Mouse (Mus musculus) cerebellum, adult 9-10 months (tissue): ENCODE measurements around the gene Olfr549.

Experiments used
- DNase-seq: peaks from one replicate; pipeline ENCODE4 v3.0.0; 2022

Gene Olfr549

DNA sequence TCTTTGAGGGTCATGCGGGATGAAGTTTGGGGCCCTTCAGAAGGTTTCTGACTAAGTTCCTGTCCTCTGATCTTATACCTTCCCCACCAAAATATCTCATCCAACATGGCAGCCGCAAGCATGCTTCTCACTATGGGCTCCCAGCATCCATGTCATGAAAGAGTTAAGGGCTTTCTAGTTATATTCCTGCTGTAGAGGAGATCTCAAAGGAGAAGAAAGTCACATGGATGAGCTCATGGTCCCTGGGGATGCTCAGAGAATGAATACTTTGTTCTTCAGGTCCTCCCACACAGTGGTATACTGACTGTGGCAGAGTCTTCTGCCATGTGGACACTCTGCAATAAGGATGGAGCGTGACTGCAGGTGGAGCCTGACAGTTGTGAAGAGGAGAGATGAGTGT, at the start of gene Olfr549:
Gene Olfr549 (plus strand): TSS at position 301 of the 400 bp plus-strand sequence.
- DNase-seq: no peak

DNA sequence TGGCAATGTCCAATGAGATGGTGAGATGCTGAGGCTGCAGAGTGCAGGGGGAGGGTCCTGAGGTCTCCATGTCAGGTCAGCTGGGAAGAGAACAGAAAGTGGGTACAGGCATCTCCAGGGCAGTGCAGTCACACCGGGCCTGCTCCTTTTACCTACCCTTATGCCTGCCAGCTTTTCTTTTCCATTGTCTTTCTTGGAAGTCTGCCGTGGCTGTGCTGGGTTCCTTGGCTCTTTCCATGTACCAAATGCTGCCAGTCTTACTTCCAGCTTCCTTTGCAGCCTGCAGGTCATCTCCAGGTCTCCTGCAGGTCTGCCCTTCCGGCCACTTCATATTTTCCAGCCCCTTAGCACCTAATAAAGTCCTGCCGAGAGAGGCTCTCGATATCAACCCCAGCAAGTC, 47.7 kb upstream of the Olfr549 start:
- DNase-seq: peak; percentile 73

DNA sequence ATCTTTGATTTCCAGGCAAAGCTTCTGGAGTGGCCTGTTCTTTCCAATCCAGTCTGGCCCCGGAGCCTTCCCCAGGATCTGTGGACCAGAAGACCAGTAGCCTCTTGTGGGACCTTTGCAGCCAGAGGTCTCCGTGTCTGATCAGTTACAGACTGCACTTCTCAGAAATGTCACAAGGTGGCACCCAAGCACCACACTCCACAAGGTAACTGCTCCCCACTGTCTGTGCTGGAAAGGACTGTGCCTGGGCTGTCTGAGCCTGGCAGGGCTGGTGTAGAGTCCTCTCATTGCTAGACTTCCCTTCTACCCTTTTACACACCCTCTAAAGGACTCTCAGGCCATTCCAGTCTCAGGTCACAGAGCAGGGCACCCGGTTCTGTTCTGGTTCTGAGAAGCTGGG, 42.8 kb upstream of the Olfr549 start:
- DNase-seq: peak; percentile 75

DNA sequence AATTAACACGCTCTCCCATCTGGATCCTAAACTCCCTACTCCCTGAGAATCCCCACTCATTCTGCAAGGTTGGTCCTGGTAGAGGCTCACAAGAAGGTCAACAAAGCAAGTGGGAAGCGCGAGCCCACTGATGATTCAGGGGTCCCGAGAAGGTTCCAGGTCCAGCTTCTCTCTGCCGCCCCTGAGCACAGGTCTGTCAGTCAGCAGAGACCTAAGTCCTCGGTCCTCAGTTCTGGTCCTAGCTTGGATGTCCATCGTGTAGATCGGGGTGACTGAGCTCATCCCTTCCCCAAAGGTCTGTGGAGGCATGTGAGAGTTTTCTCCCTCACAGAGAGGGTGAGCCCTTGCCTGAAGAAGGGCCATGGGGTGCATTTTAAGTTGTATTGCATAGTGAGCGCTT, 41.6 kb upstream of the Olfr549 start:
- DNase-seq: no peak

DNA sequence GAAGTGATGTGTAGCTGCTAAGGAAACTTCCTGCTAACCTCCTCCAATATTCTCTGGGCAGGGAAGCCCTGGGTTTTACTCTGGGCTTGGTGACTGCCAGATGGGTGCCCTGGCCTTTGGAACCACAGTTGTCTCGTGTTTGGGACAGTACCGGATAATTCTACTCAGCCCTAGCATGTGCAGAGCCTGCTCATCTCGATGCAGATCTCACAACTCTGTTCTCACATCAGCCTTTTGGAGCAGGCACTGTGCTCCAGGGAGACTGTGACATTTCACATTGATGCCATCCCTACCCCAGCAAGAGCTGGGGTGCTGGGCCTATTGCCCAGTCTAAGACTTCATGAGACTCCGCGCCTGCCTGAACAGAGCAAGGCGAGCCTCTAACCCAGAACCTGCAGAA, 41.0 kb upstream of the Olfr549 start:
- no peak for DNase-seq

DNA sequence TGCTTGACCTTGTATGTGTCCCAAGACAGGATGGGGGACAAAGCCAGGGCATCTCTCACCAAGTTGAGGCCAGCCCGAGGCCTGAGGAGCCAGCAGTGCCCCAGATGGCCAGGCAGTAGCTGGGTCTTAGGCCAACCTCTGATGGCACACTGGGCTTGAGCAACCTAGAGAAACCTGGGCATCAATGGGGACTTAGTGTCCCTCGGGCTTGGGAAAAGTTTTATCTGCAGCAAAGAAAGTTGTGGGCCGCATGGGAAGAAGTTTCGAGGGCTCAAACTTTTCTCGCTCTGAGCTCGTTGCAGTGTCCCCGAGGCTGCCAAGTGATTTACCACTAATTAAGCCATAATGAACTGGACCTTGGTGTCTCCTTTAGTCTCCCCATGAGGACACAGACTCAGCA, 39.9 kb upstream of the Olfr549 start:
- no peak for DNase-seq

DNA sequence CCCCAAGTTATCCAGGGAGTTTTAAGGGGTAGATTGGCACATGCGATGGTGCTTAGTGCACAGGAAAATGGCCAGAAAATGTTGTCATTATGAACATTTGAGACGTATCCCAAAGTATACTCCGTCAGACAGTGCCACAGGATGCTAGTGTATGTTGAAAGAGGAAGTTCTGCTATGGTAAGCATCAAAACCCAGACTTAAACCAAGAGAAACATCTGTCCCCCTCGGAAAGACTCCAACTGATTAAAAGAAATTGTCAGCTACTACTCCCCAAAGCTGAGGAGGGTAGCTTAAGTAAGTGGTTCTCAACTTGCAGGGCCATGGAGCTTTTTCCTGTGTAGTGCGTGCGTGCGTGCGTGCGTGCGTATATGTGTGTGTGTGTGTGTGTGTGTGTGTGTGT, 37.7 kb upstream of the Olfr549 start:
- DNase-seq: no peak

DNA sequence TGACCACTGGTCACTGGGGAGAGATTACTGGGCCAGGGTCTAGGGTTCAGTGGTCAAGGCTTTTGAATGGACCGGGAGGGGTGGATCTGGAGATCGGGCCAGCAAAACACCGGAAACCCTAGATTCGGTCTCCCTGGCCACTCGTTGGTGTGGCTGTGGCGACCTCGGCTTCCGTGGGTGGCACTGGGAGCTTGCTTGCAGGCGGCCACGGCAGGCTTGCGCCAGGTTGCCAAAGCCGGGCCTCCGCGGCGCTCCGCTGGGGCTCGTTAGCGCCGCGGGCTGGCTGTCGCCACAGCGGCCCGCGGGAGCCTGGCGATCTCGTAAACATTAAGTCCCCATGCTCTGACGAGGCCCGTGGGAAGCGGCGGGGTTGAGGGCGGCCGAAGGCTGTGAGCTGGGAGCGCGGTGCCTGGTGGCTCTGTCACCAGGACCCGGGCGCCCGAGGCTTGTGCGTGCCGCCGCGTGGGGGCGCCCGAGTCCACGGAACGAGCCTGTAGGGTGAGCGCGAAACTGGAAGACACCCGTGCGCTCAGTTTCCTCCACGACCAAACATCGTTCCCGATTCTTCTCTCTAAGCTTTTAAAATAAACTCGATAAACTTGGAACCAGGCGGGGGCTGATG, 36.7 kb upstream of the Olfr549 start:
- DNase-seq: peak; percentile 81

DNA sequence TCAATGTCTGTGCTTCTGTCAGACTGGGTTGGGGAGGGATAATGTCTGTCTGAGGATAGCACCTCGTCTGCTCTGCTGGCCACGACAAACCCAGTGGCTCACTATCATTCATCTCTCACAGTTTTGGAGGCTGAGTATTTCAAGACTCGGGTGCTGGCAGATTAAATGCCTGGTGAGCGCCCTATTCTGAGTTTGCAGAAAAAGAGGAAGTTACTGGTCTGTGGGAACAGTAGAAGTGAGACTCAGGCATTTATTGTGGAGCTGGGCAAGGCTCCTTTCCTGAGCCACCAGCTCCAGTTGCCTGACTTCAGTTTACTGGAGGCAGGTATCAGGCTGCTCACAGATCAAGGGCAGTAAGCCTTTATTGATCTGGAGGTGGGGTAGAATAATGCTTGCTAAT, 35.5 kb upstream of the Olfr549 start:
- no peak for DNase-seq

DNA sequence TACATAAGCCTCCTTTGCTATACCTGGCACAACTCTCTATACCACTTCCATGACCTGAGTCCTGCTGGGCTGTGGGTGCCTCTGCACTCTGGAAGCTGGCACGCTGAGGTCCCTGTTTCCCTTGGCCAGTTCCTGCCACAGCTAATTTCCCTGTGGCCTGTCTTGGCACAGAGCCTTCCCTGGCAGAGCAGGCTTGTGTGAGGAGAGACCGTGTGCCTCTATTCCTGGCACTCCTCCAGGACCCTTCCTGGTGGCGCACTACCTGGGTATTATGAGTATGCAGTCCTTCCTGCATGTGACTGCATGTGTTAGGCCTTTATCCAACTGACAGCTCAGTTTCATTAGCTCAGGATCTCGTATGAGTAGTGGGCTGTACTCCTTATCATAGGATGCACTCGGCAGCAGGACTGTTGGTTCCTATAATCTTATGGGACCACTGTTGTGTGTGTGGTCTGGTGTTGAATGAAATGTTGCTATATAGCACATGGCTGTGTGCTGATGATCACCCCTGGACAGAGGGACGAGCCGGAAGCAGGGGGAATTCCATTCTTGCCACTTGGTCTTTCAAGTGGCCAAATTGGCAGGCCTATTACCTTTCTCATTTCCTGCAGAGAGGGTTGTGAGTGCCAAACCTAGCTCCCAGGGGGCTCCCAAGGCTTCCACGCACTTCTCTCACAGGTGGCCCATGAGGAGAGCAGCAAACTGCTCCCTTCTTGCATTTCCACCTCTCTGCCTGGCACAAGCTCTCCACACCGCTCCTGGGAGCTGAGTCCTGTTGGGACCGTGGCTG, 33.2 kb upstream of the Olfr549 start:
- DNase-seq: no peak

DNA sequence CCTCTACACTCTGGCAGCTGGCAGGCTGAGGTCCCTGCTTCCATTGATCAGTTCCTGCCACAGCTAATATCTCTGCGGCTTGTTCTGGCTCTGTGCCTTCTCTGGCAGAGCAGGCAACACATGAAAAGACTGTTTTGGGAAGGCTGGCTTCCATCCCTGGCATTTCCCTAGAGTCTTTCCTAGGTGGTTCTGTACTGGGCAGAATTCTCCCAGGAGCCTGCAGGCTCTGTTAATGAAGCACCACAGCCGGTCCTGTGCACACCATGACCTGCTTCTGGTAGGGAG, 32.7 kb upstream of the Olfr549 start:
- no peak for DNase-seq

DNA sequence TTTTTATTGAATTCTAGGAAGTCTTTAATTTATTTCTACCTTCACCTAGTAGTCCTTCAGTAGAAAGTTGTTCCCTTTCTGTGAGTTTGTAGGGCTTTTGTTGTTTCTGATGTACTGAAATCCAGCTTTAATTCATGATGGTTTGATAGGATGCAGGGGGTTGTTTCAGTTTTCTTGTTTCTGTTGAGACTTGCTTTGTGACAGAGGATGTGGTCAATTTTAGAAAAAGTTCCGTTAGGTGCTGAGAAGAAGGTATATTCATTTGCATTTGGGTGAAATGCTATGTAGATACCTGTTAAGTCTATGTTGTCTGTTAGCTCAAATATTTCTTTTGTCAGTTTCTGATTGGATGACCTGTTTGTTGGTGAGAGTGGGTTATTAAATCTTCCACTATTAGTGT, 20.6 kb upstream of the Olfr549 start:
- DNase-seq: no peak

DNA sequence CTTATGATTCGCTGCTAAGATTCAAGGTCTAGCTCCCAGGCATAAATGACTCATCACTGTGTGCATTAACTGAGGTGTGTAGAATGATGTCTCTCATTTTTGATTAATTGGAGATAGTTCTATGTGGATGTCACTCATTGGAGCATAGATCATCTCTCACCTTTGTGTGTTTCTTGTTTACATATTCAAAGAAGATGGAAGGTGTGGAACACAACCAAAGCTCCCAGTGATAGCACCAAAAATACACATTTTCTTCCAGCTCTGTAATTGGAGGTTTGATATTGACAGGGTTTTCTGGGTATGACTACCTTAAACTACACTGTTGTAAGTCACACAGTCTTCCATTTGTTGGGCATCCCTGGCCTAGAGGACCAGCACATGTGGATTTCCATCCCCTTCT, 15.2 kb upstream of the Olfr549 start, which contains the start of gene Olfr547:
Gene Olfr547 (plus strand): TSS at position 301 of the 400 bp plus-strand sequence.
- no peak for DNase-seq

DNA sequence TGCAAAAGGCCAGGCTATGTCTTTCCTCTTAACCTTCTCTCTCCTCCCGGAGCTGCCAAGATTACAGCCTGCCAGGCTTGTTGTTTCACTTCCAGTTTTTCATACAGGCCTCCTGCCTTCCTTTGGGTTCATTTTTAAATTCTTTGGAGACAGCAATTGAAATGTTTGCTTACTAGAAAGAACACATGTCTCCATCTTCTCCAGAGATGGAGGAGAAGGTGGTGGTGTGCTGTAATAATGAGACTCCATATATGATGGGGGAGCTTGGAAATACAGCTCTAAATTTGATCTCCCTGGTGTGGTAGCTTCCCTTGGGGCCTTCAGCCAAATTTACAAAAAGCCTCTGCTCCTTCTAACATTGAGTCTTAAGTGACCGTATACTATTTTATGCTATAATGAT, 9.1 kb upstream of the Olfr549 start, which contains the start of gene Olfr548-ps1:
Gene Olfr548-ps1 (plus strand): TSS at position 301 of the 400 bp plus-strand sequence.
- DNase-seq: no peak

DNA sequence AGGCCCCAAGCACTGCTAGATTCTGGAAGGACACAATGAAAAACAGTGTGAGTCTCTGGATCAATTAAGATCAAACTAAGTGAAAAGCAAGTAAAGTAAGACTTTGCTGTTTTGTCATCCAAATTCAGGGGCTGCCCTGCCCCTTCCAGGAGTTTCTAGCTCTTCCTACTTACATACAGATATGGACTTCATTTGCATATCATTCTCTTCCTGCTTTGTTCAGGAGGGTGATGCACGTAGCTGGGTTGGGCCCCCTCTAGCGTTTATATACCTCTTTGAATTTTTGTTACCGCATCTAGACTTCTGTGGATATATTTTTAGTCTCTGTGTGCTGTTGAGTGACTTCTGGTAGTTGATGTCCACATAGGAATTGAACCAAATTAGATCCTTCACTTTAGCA, 8.4 kb upstream of the Olfr549 start:
- DNase-seq: no peak

DNA sequence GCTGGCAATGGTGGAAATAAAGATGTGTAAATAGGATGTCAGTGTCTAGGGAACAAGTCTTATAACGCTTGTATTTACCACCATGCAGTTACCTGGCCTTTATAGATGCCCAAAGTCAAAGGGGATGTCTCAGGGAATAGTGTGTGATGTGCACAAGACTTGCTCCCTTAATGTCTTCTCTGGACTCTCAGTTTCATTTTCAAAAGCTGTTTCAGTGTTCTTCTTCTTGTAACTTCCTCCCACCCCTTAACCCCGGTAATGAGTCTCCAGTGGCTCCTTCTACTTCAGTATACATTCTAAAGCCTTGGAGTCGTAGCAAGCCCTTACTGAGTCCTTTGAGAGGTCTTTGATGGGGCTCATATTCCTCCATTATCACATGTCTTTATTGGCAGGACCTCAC, 3.6 kb downstream of the Olfr549 start:
- DNase-seq: no peak

DNA sequence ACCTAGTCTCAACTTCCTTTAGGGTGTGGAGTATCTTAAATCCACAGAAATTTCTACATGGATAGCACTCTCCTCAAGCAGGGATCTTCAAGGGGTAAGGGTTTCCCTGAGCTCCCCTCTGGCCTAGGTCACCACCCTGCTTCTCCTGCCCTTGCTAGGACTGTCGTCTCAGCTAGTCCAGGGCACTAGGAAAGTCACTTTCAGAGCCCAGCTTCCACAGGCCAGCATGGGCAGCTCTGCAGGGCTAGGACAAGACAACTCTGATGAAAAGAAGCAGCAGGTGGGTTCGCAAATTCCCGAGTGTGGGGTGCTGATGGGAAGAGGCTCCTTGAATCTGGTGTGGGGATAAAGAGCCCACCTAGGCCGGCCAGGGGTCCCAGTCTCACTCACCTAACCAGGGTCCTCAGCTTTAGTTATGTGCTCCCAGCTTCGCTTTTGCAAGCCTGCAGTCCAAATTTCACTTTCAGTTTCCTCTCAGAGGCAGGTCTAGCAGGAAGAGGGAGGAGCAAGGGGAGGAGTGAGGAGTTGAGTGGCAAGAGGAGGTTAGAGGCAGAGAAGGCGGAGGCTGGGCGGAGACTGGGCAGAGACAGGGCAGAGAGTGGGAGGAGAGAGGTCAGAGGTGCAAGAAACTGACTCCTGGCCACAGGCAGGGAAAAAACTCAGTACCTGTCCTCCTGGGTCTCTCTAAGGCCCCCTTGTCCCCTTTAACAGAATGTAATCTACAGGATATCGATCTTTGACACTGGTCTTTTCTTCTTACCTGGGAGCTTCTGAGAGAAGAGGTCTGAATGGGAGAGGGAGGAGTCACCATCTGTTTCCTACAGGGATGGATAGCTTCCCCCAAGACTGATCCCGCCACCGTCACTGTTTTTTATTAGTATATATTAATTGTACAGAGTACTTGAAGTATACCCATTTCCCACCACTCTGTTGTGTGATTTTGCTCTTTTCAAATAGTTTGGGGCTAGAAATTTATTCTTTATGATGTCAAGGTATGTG, 15.6 kb downstream of the Olfr549 start, which contains the start of gene Trim21:
Gene Trim21 (minus strand): TSS at position 488 of the 999 bp plus-strand sequence.
- peak; percentile 58 for DNase-seq

DNA sequence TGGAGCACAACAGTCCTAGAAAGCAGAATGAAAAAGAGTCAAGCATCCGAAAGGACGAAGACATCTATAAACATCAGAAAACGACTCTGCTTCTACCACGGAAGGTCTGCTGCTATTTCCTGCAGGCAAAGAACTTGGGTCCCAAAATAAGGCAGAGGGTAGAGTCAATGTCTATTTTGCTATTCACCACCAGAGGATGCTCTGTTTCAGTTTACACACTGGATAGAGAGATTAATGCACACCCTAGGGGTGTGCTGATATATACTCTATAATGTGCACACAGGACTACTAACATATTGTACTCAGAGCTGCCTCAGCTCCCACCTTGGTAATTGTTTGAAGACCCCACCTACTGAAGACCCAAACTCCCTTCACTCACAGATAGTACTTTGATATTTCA, 16.5 kb downstream of the Olfr549 start:
- DNase-seq: no peak

DNA sequence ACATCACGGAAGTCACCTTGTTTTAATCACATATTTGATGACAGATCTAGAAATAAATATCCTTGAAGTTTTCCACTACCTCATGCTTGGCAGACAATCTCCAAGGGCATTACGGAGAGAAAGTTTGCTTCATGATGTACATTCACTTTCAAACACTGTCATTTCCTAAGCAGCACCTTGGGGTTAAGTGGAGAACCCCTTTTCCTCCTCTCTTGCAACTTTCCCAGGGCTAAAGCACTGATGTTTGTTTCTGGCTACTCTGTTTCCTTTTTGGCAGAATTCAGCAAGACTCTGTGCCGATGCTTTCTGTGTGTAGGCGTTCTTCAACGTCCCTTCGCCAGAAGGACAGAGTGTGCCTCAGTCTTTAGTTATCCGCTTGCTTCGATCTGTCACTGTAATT, 21.5 kb downstream of the Olfr549 start, which contains the start of gene Olfr550:
Gene Olfr550 (plus strand): TSS at position 301 of the 400 bp plus-strand sequence.
- DNase-seq: no peak

DNA sequence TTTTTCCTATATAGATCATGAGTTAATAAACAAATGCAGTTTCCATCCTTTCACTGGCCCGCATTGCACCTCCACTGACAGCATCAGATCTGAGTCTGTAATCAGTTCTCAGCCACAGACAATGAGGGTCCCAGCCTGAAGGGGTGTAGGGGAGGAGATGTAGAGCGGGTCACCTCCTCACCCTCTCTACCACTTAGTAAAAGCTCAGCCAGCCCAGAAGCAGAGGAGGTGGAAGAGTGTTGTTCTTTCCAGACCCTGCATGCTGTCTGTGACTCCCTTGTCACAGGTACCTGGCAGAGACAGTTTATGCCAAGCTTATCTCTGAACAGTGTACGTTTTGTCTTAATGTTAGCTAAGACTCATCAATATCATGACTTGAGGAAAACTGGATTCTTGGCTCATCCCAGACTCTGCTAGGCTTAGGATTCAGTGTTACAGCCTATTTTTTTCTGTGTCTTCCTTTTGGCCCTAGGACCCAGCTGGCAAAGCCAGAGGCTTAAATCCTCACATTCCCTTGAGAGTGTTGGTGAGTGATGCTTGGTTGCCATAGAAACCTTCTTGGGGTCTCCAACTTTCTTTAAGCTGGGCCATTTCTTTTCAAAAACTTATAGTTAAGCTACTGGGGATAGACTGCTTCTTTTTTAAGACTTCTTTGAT, 23.6 kb downstream of the Olfr549 start:
- no peak for DNase-seq

DNA sequence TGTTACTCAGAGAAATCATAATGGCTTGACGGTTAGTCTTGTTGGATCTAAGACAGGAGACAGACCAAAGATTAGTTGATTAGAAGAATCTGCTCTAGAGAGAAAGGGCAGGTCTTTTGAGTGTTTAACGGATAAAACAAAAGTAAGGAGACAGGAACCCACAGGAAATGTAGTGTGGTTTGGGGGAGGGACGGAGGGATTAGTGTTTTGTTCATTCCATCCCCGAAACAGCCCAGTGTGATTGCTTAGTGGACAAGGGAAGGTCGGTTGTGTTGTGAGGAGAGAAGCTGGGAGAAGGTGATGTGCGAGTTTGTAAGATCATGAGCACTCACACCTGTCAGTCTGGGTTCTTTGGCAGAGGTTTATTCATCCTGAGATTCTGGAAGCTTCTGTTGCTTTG, 26.3 kb downstream of the Olfr549 start:
- no peak for DNase-seq

DNA sequence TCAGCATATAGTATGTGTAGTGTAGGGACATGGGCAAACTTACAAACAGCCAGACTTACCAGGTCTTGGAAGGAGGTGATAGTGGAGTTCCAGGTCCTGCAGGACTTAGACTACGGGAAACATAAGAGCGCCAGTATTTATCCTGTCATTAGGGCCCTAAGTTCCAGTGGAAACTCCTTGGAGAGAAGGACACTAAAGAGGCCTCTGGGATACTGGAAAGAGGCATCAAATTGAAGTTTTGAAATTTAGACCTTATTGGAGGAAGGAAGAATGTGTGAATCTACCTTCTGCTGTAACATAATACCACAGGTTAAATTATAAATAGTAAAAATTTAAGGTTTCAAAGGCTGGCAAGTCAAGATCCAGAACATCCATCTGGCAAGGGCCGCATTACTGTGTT, 42.1 kb downstream of the Olfr549 start, which contains the start of gene Olfr551:
Gene Olfr551 (minus strand): TSS at position 101 of the 400 bp plus-strand sequence.
- no peak for DNase-seq
